Mouse (Mus musculus): ENCODE data around the gene D6Ertd527e. TPM values are rescaled to one million over a fixed set of nuclear protein-coding genes. Genes with fewer than 3 reads are reported as not detected.

The D6Ertd527e gene
- polyA plus RNA-seq, 1 experiment from 2014 or later = not detected

DNA sequence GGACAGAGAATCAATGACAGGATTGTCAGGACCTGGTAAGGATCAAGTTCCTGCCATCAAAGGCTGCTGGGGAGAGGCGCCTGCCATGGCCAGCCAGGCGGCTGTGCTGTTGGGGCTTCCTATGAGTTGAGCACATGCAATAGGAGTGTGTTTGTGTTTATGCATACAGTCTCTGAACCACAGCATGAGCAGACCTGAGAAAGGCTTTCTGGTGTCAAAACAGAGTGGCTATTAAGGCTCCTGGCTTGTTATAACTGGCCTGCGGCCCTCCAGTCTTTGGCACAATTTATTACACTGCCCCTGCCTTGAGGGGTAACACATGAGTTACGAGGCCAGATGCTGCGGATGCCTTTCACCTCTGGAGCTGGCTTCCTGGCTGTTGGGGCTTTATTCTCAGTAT lies 55.6 kb downstream of the D6Ertd527e start:
- H3K27me3 ChIP-seq = no peaks in the 10 kb centered on the region
- no peak overlapping the region for H3K9ac ChIP-seq (replicated peaks)
- H3K36me3 ChIP-seq = no peaks in the 10 kb centered on the region
- H3K4me2 ChIP-seq (replicated peaks) = no peak overlapping the region
- no peak overlapping the region for H3K27ac ChIP-seq (replicated peaks)
- no peaks in the 10 kb centered on the region for H3K9me3 ChIP-seq
- no peak overlapping the region for H3K4me3 ChIP-seq
- no peaks in the 10 kb centered on the region for H3K4me1 ChIP-seq
- 92% methylated on average over 5 of the region's 5 CpGs for WGBS
- ATAC-seq (ENCODE audit: low FRiP score, low read depth) = no peak

DNA sequence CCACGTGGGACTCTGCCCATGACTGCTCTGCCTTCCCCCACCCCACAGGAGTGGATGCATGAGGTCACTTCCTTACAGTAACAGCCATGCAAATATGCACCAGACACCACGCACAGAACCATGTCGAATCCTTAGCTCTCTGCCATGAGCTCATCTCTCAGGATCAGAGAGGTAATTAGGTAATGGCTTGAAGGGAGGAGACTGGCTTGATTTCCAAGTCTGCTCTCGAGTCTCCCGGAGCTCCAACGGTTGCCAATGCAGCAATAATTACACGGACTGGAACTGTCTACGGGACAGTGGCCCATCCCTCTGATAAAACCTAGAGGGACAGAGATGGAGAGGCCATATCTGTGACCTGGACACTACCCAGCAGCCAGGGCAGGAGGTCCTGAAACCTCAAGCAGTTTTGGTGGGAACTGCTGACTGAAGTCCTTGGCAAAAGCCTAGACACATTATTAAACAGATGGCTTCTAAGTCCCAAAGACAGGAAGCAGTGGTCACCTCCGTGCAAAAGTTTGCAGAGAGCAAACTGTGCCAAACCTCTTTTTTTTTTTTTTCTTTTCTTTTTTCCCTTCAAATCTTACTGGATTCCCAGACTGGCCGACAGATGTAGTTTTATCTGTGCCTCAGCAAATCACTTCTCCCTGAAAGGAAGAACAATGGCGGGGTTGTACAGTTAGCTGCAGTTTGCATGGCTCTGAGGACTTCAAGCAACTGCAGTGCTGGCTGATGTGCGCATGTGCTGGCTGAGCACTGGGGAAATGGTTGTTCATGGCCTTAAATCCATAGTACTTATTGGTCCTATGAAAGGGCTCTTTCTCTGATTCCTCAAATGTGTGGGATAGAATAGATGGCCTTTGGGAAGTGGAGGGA lies 57.1 kb downstream of the D6Ertd527e start:
- Histone ChIP-seq H3K4me2 (replicated peaks) (no peak overlapping the region), H3K36me3 (no peaks in the 10 kb centered on the region), H3K4me3 (no peak overlapping the region), H3K9me3 (no peaks in the 10 kb centered on the region), H3K4me1 (no peaks in the 10 kb centered on the region), H3K27me3 (no peaks in the 10 kb centered on the region), H3K27ac (replicated peaks) (no peak overlapping the region), H3K9ac (replicated peaks) (no peak overlapping the region)
- no peak for ATAC-seq (ENCODE audit: low FRiP score, low read depth)
- WGBS = 83% methylated on average over 12 of the region's 12 CpGs

Other genes starting within 250 kb of the D6Ertd527e start
- 90.9 and 93.8 TPM in 2 replicates for gene Nfu1, start 95.5 kb upstream of the D6Ertd527e start, polyA plus RNA-seq (2016; fragmentation: Nextera tagmentation; extraction: Ambion mirVana)
- gene Gfpt1, start 61.9 kb upstream of the D6Ertd527e start, polyA plus RNA-seq (2016; fragmentation: Nextera tagmentation; extraction: Ambion mirVana) = 18.8 and 19.5 TPM in 2 replicates
- 4.3 and 5.6 TPM in 2 replicates for gene Antxr1, start 231.1 kb downstream of the D6Ertd527e start, polyA plus RNA-seq (2016; fragmentation: Nextera tagmentation; extraction: Ambion mirVana)
- not detected in 2 replicates for gene Gkn1, start 246.2 kb downstream of the D6Ertd527e start, polyA plus RNA-seq (2016; fragmentation: Nextera tagmentation; extraction: Ambion mirVana)

Measured in midbrain, embryonic 12.5 days (tissue).